Mouse (Mus musculus): ENCODE data around the gene Pdlim5.
A peak's percentile ranks its signal among the peaks of the same experiment; 100 is the strongest.

The Pdlim5 gene

GRCm38 (mm10) chr3:142333458-142333857, 62.0 kb downstream of the Pdlim5 start:
- DNase-seq: no peak

GRCm38 (mm10) chr3:142332716-142333115, 62.8 kb downstream of the Pdlim5 start:
- DNase-seq: no peak

- DNase-seq: no peak
Observed at GRCm38 (mm10) chr3:142331872-142332554, 63.5 kb downstream of the Pdlim5 start.

GRCm38 (mm10) chr3:142330425-142330824, 65.1 kb downstream of the Pdlim5 start:
- no peak for DNase-seq

GRCm38 (mm10) chr3:142323592-142323991, 71.9 kb downstream of the Pdlim5 start:
- no peak for DNase-seq

GRCm38 (mm10) chr3:142321930-142322329, 73.6 kb downstream of the Pdlim5 start:
- DNase-seq: no peak

GRCm38 (mm10) chr3:142318147-142318546, 77.3 kb downstream of the Pdlim5 start:
- DNase-seq: no peak

- no peak for DNase-seq
Observed at GRCm38 (mm10) chr3:142316138-142316740, 79.3 kb downstream of the Pdlim5 start.

- no peak for DNase-seq
Observed at GRCm38 (mm10) chr3:142311075-142311474, 84.4 kb downstream of the Pdlim5 start.

- no peak for DNase-seq
Observed at GRCm38 (mm10) chr3:142310446-142310845, 85.0 kb downstream of the Pdlim5 start.

GRCm38 (mm10) chr3:142295287-142295676, 100.2 kb downstream of the Pdlim5 start:
- DNase-seq: no peak

GRCm38 (mm10) chr3:142294616-142295286, 100.7 kb downstream of the Pdlim5 start:
- no peak for DNase-seq

- no peak for DNase-seq
Observed at GRCm38 (mm10) chr3:142293561-142293960, 101.9 kb downstream of the Pdlim5 start.

GRCm38 (mm10) chr3:142282706-142283105, 112.8 kb downstream of the Pdlim5 start:
- peak; percentile 20 for DNase-seq

- no peak for DNase-seq
Observed at GRCm38 (mm10) chr3:142281656-142282055, 113.8 kb downstream of the Pdlim5 start.

GRCm38 (mm10) chr3:142281093-142281445, 114.4 kb downstream of the Pdlim5 start:
- DNase-seq: no peak

GRCm38 (mm10) chr3:142280366-142281092, 115.0 kb downstream of the Pdlim5 start:
- no peak for DNase-seq

- DNase-seq: no peak
Observed at GRCm38 (mm10) chr3:142279011-142279410, 116.5 kb downstream of the Pdlim5 start.

- no peak for DNase-seq
Observed at GRCm38 (mm10) chr3:142276506-142276905, 119.0 kb downstream of the Pdlim5 start.

- DNase-seq: no peak
Observed at GRCm38 (mm10) chr3:142274993-142275392, 120.5 kb downstream of the Pdlim5 start.

- DNase-seq: no peak
Observed at GRCm38 (mm10) chr3:142274451-142274850, 121.0 kb downstream of the Pdlim5 start.

- DNase-seq: no peak
Observed at GRCm38 (mm10) chr3:142273265-142273664, 122.2 kb downstream of the Pdlim5 start.

GRCm38 (mm10) chr3:142256371-142256770, 139.1 kb downstream of the Pdlim5 start:
- no peak for DNase-seq

GRCm38 (mm10) chr3:142252086-142252485, 143.4 kb downstream of the Pdlim5 start:
- no peak for DNase-seq

All from cerebellum, adult 11 months (tissue).